Mouse (Mus musculus): ENCODE data around the gene Kctd10. TPM values are rescaled to one million over a fixed set of nuclear protein-coding genes. Genes with fewer than 3 reads are reported as not detected.

The Kctd10 gene
- polyA plus RNA-seq, 1 experiment from 2014 or later, result 104 TPM

GRCm38 (mm10) chr5:114343612-114344011 lies 36.7 kb downstream of the Kctd10 start:
- 84% methylated on average over 7 of the region's 7 CpGs for WGBS
- no peak overlapping the region for H3K4me2 ChIP-seq (ENCODE audit: low read length)
- ATAC-seq (ENCODE audit: insufficient number of reproducible peaks, insufficient read depth, low FRiP score, low read depth), result no peak
- H3K36me3 ChIP-seq (ENCODE audit: control insufficient read depth, insufficient read depth, low read length), result no peaks in the 10 kb centered on the region
- H3K9me3 ChIP-seq (ENCODE audit: control insufficient read depth, low read length), result no peaks in the 10 kb centered on the region
- no peak overlapping the region for H3K4me3 ChIP-seq (ENCODE audit: control insufficient read depth in 1 of 2, insufficient read depth in 1 of 2, low read depth in 1 of 2, low read length in 2 of 2)
- H3K27ac ChIP-seq (replicated peaks in 1 of 2; ENCODE audit: control insufficient read depth in 1 of 2, insufficient read depth in 1 of 2, low read depth in 2 of 2, low read length in 2 of 2), result no peak overlapping the region
- H3K27me3 ChIP-seq (ENCODE audit: control insufficient read depth, insufficient read depth, low read length), result no peaks in the 10 kb centered on the region
- H3K4me1 ChIP-seq (ENCODE audit: control insufficient read depth in 2 of 2, insufficient read depth in 2 of 2, low read length in 2 of 2), result no peaks in the 10 kb centered on the region
- no peak overlapping the region for H3K9ac ChIP-seq (ENCODE audit: low read length)

- WGBS, result 63% methylated on average over 5 of the region's 5 CpGs
- H3K4me2 ChIP-seq (ENCODE audit: low read length), result no peak overlapping the region
These were observed 37.3 kb downstream of the Kctd10 start for GRCm38 (mm10) chr5:114342996-114343395.

GRCm38 (mm10) chr5:114323791-114324507 lies 56.4 kb downstream of the Kctd10 start:
- H3K27ac ChIP-seq (replicated peaks in 1 of 2; ENCODE audit: control insufficient read depth in 1 of 2, insufficient read depth in 1 of 2, low read depth in 2 of 2, low read length in 2 of 2), result no peak overlapping the region
- peaks cover 9% of the 10 kb centered on the region for H3K27me3 ChIP-seq (ENCODE audit: control insufficient read depth, insufficient read depth, low read length)
- H3K9me3 ChIP-seq (ENCODE audit: control insufficient read depth, low read length), result no peaks in the 10 kb centered on the region
- H3K9ac ChIP-seq (ENCODE audit: low read length), result no peak overlapping the region
- ATAC-seq (ENCODE audit: insufficient number of reproducible peaks, insufficient read depth, low FRiP score, low read depth), result no peak
- no peaks in the 10 kb centered on the region; a peak in 1 of 4 replicates for H3K4me1 ChIP-seq (ENCODE audit: control insufficient read depth in 2 of 2, insufficient read depth in 2 of 2, low read length in 2 of 2)
- WGBS, result 21% methylated on average over 16 of the region's 16 CpGs
- no peaks in the 10 kb centered on the region for H3K36me3 ChIP-seq (ENCODE audit: control insufficient read depth, insufficient read depth, low read length)
- H3K4me2 ChIP-seq (ENCODE audit: low read length), result peak overlapping the region; percentile 9; the same call in 1 of the 2 replicates
- H3K4me3 ChIP-seq (ENCODE audit: control insufficient read depth in 1 of 2, insufficient read depth in 1 of 2, low read depth in 1 of 2, low read length in 2 of 2), result no peak overlapping the region

More at GRCm38 (mm10) chr5:114342996-114343395, 37.3 kb downstream of the Kctd10 start:
- Histone ChIP-seq H3K27ac (replicated peaks in 1 of 2; ENCODE audit: control insufficient read depth in 1 of 2, insufficient read depth in 1 of 2, low read depth in 2 of 2, low read length in 2 of 2) (no peak overlapping the region), H3K4me1 (ENCODE audit: control insufficient read depth in 2 of 2, insufficient read depth in 2 of 2, low read length in 2 of 2) (no peaks in the 10 kb centered on the region), H3K9me3 (ENCODE audit: control insufficient read depth, low read length) (no peaks in the 10 kb centered on the region), H3K36me3 (ENCODE audit: control insufficient read depth, insufficient read depth, low read length) (no peaks in the 10 kb centered on the region), H3K9ac (ENCODE audit: low read length) (no peak overlapping the region), H3K4me3 (ENCODE audit: control insufficient read depth in 1 of 2, insufficient read depth in 1 of 2, low read depth in 1 of 2, low read length in 2 of 2) (no peak overlapping the region), H3K27me3 (ENCODE audit: control insufficient read depth, insufficient read depth, low read length) (no peaks in the 10 kb centered on the region)
- no peak for ATAC-seq (ENCODE audit: insufficient number of reproducible peaks, insufficient read depth, low FRiP score, low read depth)

GRCm38 (mm10) chr5:114323105-114323790 lies 57.1 kb downstream of the Kctd10 start:
- Histone ChIP-seq H3K9ac (ENCODE audit: low read length) (no peak overlapping the region), H3K4me3 (ENCODE audit: control insufficient read depth in 1 of 2, insufficient read depth in 1 of 2, low read depth in 1 of 2, low read length in 2 of 2) (no peak overlapping the region), H3K27ac (replicated peaks in 1 of 2; ENCODE audit: control insufficient read depth in 1 of 2, insufficient read depth in 1 of 2, low read depth in 2 of 2, low read length in 2 of 2) (no peak overlapping the region), H3K27me3 (ENCODE audit: control insufficient read depth, insufficient read depth, low read length) (peaks cover 9% of the 10 kb centered on the region), H3K4me2 (ENCODE audit: low read length) (peak overlapping the region; percentile 9; the same call in 1 of the 2 replicates), H3K4me1 (ENCODE audit: control insufficient read depth in 2 of 2, insufficient read depth in 2 of 2, low read length in 2 of 2) (no peaks in the 10 kb centered on the region; a peak in 1 of 4 replicates), H3K36me3 (ENCODE audit: control insufficient read depth, insufficient read depth, low read length) (no peaks in the 10 kb centered on the region), H3K9me3 (ENCODE audit: control insufficient read depth, low read length) (no peaks in the 10 kb centered on the region)
- 54% methylated on average over 25 of the region's 25 CpGs for WGBS
- ATAC-seq (ENCODE audit: insufficient number of reproducible peaks, insufficient read depth, low FRiP score, low read depth), result no peak

Small RNA genes lying within 50 kb of the gene (microRNA-seq; reads per million reads assigned to microRNA genes)
- gene Mir7027, result not detected

Other genes with a start within 250 kb of the Kctd10 start
- 12.1 and 13.7 TPM in 2 replicates for gene Acacb, start 234.0 kb downstream of the Kctd10 start, polyA plus RNA-seq (2014; fragmentation: Nextera tagmentation; extraction: Ambion mirVana)
- not detected in 2 replicates for gene Foxn4, start 106.7 kb downstream of the Kctd10 start, polyA plus RNA-seq (2014; fragmentation: Nextera tagmentation; extraction: Ambion mirVana)
- 1.4 and 2.6 TPM in 2 replicates for gene Myo1h, start 91.3 kb downstream of the Kctd10 start, polyA plus RNA-seq (2014; fragmentation: Nextera tagmentation; extraction: Ambion mirVana)
- 51.1 and 53.0 TPM in 2 replicates for gene Ube3b, start 99 bp upstream of the Kctd10 start, polyA plus RNA-seq (2014; fragmentation: Nextera tagmentation; extraction: Ambion mirVana)
- 22.1 and 22.7 TPM in 2 replicates for gene Mmab, start 63.6 kb upstream of the Kctd10 start, polyA plus RNA-seq (2014; fragmentation: Nextera tagmentation; extraction: Ambion mirVana)
- gene Mvk, start 63.8 kb upstream of the Kctd10 start, polyA plus RNA-seq (2014; fragmentation: Nextera tagmentation; extraction: Ambion mirVana), result 15.3 and 18.6 TPM in 2 replicates
- 0.65 and 0.96 TPM in 2 replicates for gene Fam222a, start 187.5 kb upstream of the Kctd10 start, polyA plus RNA-seq (2014; fragmentation: Nextera tagmentation; extraction: Ambion mirVana)

Measured in heart, embryonic 14.5 days (tissue).